ENCODE assay signal across 18 mouse cellular contexts in the genomic region with DNA sequence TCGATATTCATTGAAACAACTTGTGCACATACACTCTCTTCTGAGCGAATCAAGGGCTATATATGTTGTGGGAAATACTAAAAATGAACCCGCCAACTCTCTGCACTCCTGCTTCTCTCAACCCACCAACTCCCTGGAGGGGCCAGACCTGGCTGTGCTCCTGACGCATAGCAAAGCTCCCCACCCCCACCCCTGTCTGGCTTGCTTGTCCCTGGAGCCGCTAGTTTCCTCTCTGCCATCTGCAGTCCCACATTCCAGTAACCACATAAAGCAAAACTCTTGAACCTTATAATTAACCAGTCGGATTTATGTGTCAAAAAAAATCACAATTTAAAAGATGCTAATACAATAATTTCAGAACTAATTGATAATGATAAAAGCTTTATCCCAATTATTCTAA.
"Had no signal": no experiment of that assay in that cellular context is flagged by ENCODE, and none has a peak within 500 bp of the region (broad histone marks: within the 10 kb centered on the region; RNA-seq: fewer than 3 reads in every experiment).

No protein-coding gene starts in this region.

- H3K36me3 ChIP-seq: kidney, embryonic 15.5 days; limb, embryonic 15.5 days; midbrain, embryonic 13.5 days; stomach, embryonic 15.5 days had no signal

- H3K27me3 ChIP-seq: kidney, embryonic 15.5 days; limb, embryonic 15.5 days; midbrain, embryonic 13.5 days; stomach, embryonic 15.5 days had no signal

- H3K4me3 ChIP-seq: kidney, embryonic 15.5 days; left cerebral cortex, adult 2 months; limb, embryonic 15.5 days; midbrain, embryonic 13.5 days; stomach, embryonic 15.5 days had no signal

- H3K9me3 ChIP-seq: kidney, embryonic 15.5 days; limb, embryonic 15.5 days; midbrain, embryonic 13.5 days; stomach, embryonic 15.5 days had no signal

- H3K27ac ChIP-seq: kidney, embryonic 15.5 days; left cerebral cortex, adult 2 months; limb, embryonic 15.5 days; liver, embryonic 14.5 days; macrophage; midbrain, embryonic 13.5 days; stomach, embryonic 15.5 days had no signal

- ATAC-seq: liver, postnatal 0 days; lung, postnatal 0 days; midbrain, embryonic 13.5 days had no signal

- H3K4me2 ChIP-seq: kidney, embryonic 15.5 days; limb, embryonic 15.5 days; liver, embryonic 11.5 days; lung, embryonic 14.5 days; midbrain, embryonic 13.5 days; stomach, embryonic 15.5 days had no signal

- DNase-seq: kidney, postnatal 10 days; layer of hippocampus, postnatal 36 days; left cerebral cortex, postnatal 4 days; liver, postnatal 0 days; lung, embryonic 14.5 days; right cerebral cortex, adult 18-20 months; right cerebral cortex, postnatal 14 days; right cerebral cortex, postnatal 4 days; thymus, postnatal 25 days had no signal

- H3K9ac ChIP-seq: kidney, embryonic 15.5 days; limb, embryonic 15.5 days; liver, embryonic 14.5 days; liver, postnatal 0 days; lung, embryonic 14.5 days; midbrain, embryonic 13.5 days; stomach, embryonic 15.5 days had no signal
